Mouse (Mus musculus): ENCODE results near the gene Smcr8. TPM values are rescaled to one million over a fixed set of nuclear protein-coding genes. Genes with fewer than 3 reads are reported as not detected.
"Not testable (repeated sequence)": the region's sequence is repeated elsewhere in the genome, so short reads cannot be mapped to it uniquely, and the experiment has no call there.

Gene Smcr8
- total RNA-seq, 2 experiments from 2014 or later, result 18.4 to 18.5 TPM

GRCm38 (mm10) chr11:60779673-60780189 is 2.4 kb downstream of the Smcr8 start:
- peak; percentile 44 for DNase-seq (ENCODE audit: low spot score)

- peak; percentile 42 for DNase-seq (ENCODE audit: low spot score)
Observed at GRCm38 (mm10) chr11:60784179-60784922, 7.0 kb downstream of the Smcr8 start.

GRCm38 (mm10) chr11:60787595-60787994 is 10.3 kb downstream of the Smcr8 start:
- DNase-seq (ENCODE audit: low spot score), result peak; percentile 68

- DNase-seq (ENCODE audit: low spot score), result no peak
Observed at GRCm38 (mm10) chr11:60790472-60790871, 13.1 kb downstream of the Smcr8 start.

GRCm38 (mm10) chr11:60796342-60796741 is 19.0 kb downstream of the Smcr8 start:
- DNase-seq (ENCODE audit: low spot score), result peak; percentile 50

- DNase-seq (ENCODE audit: low spot score), result no peak
Observed at GRCm38 (mm10) chr11:60799977-60800376, 22.7 kb downstream of the Smcr8 start.

- no peak for DNase-seq (ENCODE audit: low spot score)
Observed at GRCm38 (mm10) chr11:60800892-60801291, 23.6 kb downstream of the Smcr8 start.

GRCm38 (mm10) chr11:60808286-60809070 is 31.2 kb downstream of the Smcr8 start:
- peak; percentile 51 for DNase-seq (ENCODE audit: low spot score)

GRCm38 (mm10) chr11:60809546-60809945 is 32.2 kb downstream of the Smcr8 start:
- no peak for DNase-seq (ENCODE audit: low spot score)

GRCm38 (mm10) chr11:60810046-60810965 is 33.0 kb downstream of the Smcr8 start:
- no peak for DNase-seq (ENCODE audit: low spot score)

GRCm38 (mm10) chr11:60811054-60811460 is 33.7 kb downstream of the Smcr8 start:
- peak; percentile 94 for DNase-seq (ENCODE audit: low spot score)

GRCm38 (mm10) chr11:60811618-60812017 is 34.3 kb downstream of the Smcr8 start, which contains the start of gene Shmt1:
TSS of gene Shmt1 (minus strand) at chr11:60811718.
- not testable (repeated sequence) for DNase-seq (ENCODE audit: low spot score)

GRCm38 (mm10) chr11:60816398-60816797 is 39.1 kb downstream of the Smcr8 start:
- no peak for DNase-seq (ENCODE audit: low spot score)

- no peak for DNase-seq (ENCODE audit: low spot score)
Observed at GRCm38 (mm10) chr11:60823771-60824170, 46.4 kb downstream of the Smcr8 start.

- no peak for DNase-seq (ENCODE audit: low spot score)
Observed at GRCm38 (mm10) chr11:60825191-60825590, 47.9 kb downstream of the Smcr8 start.

GRCm38 (mm10) chr11:60826700-60827099 is 49.4 kb downstream of the Smcr8 start:
- DNase-seq (ENCODE audit: low spot score), result no peak

GRCm38 (mm10) chr11:60827241-60827945 is 50.1 kb downstream of the Smcr8 start:
- DNase-seq (ENCODE audit: low spot score), result no peak

GRCm38 (mm10) chr11:60828903-60829302 is 51.6 kb downstream of the Smcr8 start:
- no peak for DNase-seq (ENCODE audit: low spot score)

- peak; percentile 90 for DNase-seq (ENCODE audit: low spot score)
Observed at GRCm38 (mm10) chr11:60830433-60831052, 53.2 kb downstream of the Smcr8 start, which contains the start of gene Dhrs7b. TSS of gene Dhrs7b (plus strand) at chr11:60830631.

GRCm38 (mm10) chr11:60836897-60837296 is 59.6 kb downstream of the Smcr8 start:
- DNase-seq (ENCODE audit: low spot score), result no peak

Measured in gastrocnemius, adult 18-20 months (tissue).